Mouse (Mus musculus) heart, adult 2 months (tissue): ENCODE data around the gene Tspan9. TPM values are rescaled to one million over a fixed set of nuclear protein-coding genes. Genes with fewer than 3 reads are reported as not detected.

Experiments
- DNase-seq, 2 experiments: peaks; one replicate each; pipeline ENCODE4 v3.0.0; 2021
- H3K27ac ChIP-seq: fragments of 200-600 bp; 2 replicates; pipeline ENCODE4 v1.8.1; 2022
- H3K27me3 ChIP-seq: fragments of 200-500 bp; 2 replicates; pipeline ENCODE4 v1.6.1; 2012; ENCODE audit warnings: mild to moderate bottlenecking, low read length, inconsistent platforms, mixed read lengths; ENCODE audit not compliant: control insufficient read depth, insufficient read depth
- H3K36me3 ChIP-seq: fragments of 200-500 bp; 2 replicates; pipeline ENCODE4 v1.6.1; 2012; ENCODE audit warnings: low read length, inconsistent platforms; ENCODE audit not compliant: control insufficient read depth, insufficient read depth
- H3K4me1 ChIP-seq: fragments of 200-500 bp; 2 replicates; pipeline ENCODE4 v1.6.1; 2011; ENCODE audit warnings: low read length; ENCODE audit not compliant: control insufficient read depth, insufficient read depth
- H3K4me3 ChIP-seq: fragments of 200-600 bp; 2 replicates; pipeline ENCODE4 v1.8.1; 2022
- H3K79me2 ChIP-seq: fragments of 200-500 bp; replicated peaks from 2 replicates; pipeline ENCODE4 v1.6.1; 2012; ENCODE audit warnings: mild to moderate bottlenecking, inconsistent platforms, low read length, moderate library complexity, mixed read lengths; ENCODE audit not compliant: control insufficient read depth, insufficient read depth
- H3K9ac ChIP-seq: fragments of 200-500 bp; 2 replicates; pipeline ENCODE4 v1.6.1; 2012; ENCODE audit warnings: low read depth, mild to moderate bottlenecking, control low read depth, inconsistent platforms, low read length, mixed read lengths
- CTCF ChIP-seq: fragments of 200-600 bp; IDR thresholded peaks from 2 replicates; pipeline ENCODE4 v1.8.1; 2022; ENCODE audit warnings: antibody characterized with exemption, mild to moderate bottlenecking, moderate library complexity
- EP300 ChIP-seq: fragments of 200-500 bp; IDR thresholded peaks from 2 replicates; pipeline ENCODE4 v1.6.1; 2011; ENCODE audit warnings: low read depth, low read length, control low read depth; ENCODE audit not compliant: insufficient read depth
- POLR2A ChIP-seq: fragments of 200-500 bp; IDR thresholded peaks from 2 replicates; pipeline ENCODE4 v1.6.1; 2011; ENCODE audit warnings: mild to moderate bottlenecking, low read depth, low read length, control low read depth; ENCODE audit not compliant: insufficient read depth
- WGBS: fragments of 180-500 bp; shearing (Covaris S2); methylation state at CpG from one replicate; pipeline ENCODE4 v1.1.7; 2018; 5-methylcytosine and 5-hydroxymethylcytosine counted together
- intact Hi-C: fragments of 180-260 bp; cut with DNase I; formaldehyde crosslinking; loops from one replicate; pipeline ENCODE4 v1.15.1; 2025
- polyA plus RNA-seq: library from polyadenylated mRNA; depleted of rRNA; stranded (reverse); fragments of >200 nt; gene quantifications from 2 replicates; pipeline ENCODE4 v1.2.3, GENCODE M21; 2012
- total RNA-seq, 2 experiments: library from RNA; stranded (reverse); gene quantifications; 2 replicates each; pipeline ENCODE4 v1.2.3; 2021

Gene Tspan9
- total and polyA plus RNA-seq, 3 experiments = 84.9 to 104 (median 88.5) TPM

- Histone ChIP-seq H3K27me3 (no peaks in the 10 kb centered on the region), H3K9ac (0 out of 2 replicates have a peak overlapping the region, but pooled peaks have one; percentile 0), H3K36me3 (peaks cover 6% of the 10 kb centered on the region; the same call in 1 of the 2 replicates), H3K27ac (peak overlapping the region; percentile 75), H3K4me1 (peaks cover 37% of the 10 kb centered on the region), H3K4me3 (no peak overlapping the region), H3K79me2 (0 out of 2 replicates have a peak, but pooled peaks cover 3% of the 10 kb centered on the region)
- peak in 1 of 2 experiments; percentile 40 for DNase-seq
- TF ChIP-seq CTCF (no peak), EP300 (no peak)
- intact Hi-C loops = no loop called here
- 34% methylated on average over 5 of the region's 5 CpGs for WGBS
Observed at GRCm38 (mm10) chr6:128122127-128122526, 21.3 kb downstream of the Tspan9 start.

GRCm38 (mm10) chr6:128121691-128122090 is 21.7 kb downstream of the Tspan9 start:
- DNase-seq = peak; percentile 63 to 75
- H3K79me2 ChIP-seq = 0 out of 2 replicates have a peak, but pooled peaks cover 3% of the 10 kb centered on the region
- peaks cover 6% of the 10 kb centered on the region; the same call in 1 of the 2 replicates for H3K36me3 ChIP-seq
- peaks cover 41% of the 10 kb centered on the region for H3K4me1 ChIP-seq
- H3K27ac ChIP-seq = peak overlapping the region; percentile 75
- H3K9ac ChIP-seq = no peak overlapping the region
- 57% methylated on average over 5 of the region's 5 CpGs for WGBS
- H3K27me3 ChIP-seq = no peaks in the 10 kb centered on the region
- TF ChIP-seq EP300 (no peak), CTCF (no peak), POLR2A (no peak)
- intact Hi-C loops = loop anchor here (2.0 kb wide), 1 partner anchor 17 kb away; no protein-coding TSS in a partner anchor
- no peak overlapping the region for H3K4me3 ChIP-seq

GRCm38 (mm10) chr6:128120806-128121205 is 22.6 kb downstream of the Tspan9 start:
- Histone ChIP-seq H3K4me1 (peaks cover 42% of the 10 kb centered on the region), H3K4me3 (no peak overlapping the region), H3K36me3 (peaks cover 6% of the 10 kb centered on the region; the same call in 1 of the 2 replicates), H3K9ac (no peak overlapping the region), H3K27ac (no peak overlapping the region), H3K27me3 (no peaks in the 10 kb centered on the region), H3K79me2 (0 out of 2 replicates have a peak, but pooled peaks cover 3% of the 10 kb centered on the region)
- DNase-seq = no peak
- TF ChIP-seq POLR2A = no peak
- intact Hi-C loops = loop anchor here (2.0 kb wide), 1 partner anchor 16 kb away; no protein-coding TSS in a partner anchor
- 81% methylated on average over 12 of the region's 12 CpGs for WGBS

GRCm38 (mm10) chr6:128118670-128119230 is 24.6 kb downstream of the Tspan9 start:
- H3K36me3 ChIP-seq = peaks cover 6% of the 10 kb centered on the region; the same call in 1 of the 2 replicates
- intact Hi-C loops = no loop called here
- no peak overlapping the region for H3K9ac ChIP-seq
- no peak overlapping the region for H3K27ac ChIP-seq
- WGBS = 89% methylated on average over 7 of the region's 7 CpGs
- H3K4me3 ChIP-seq = no peak overlapping the region
- no peak for TF ChIP-seq CTCF
- no peak for TF ChIP-seq EP300
- TF ChIP-seq POLR2A = no peak
- DNase-seq = no peak
- peaks cover 26% of the 10 kb centered on the region for H3K4me1 ChIP-seq
- 0 out of 2 replicates have a peak, but pooled peaks cover 3% of the 10 kb centered on the region for H3K79me2 ChIP-seq
- no peaks in the 10 kb centered on the region for H3K27me3 ChIP-seq

GRCm38 (mm10) chr6:128116836-128117542 is 26.4 kb downstream of the Tspan9 start:
- Histone ChIP-seq H3K4me1 (peaks cover 13% of the 10 kb centered on the region), H3K4me3 (no peak overlapping the region), H3K79me2 (0 out of 2 replicates have a peak, but pooled peaks cover 3% of the 10 kb centered on the region), H3K27me3 (no peaks in the 10 kb centered on the region), H3K9ac (no peak overlapping the region), H3K36me3 (no peaks in the 10 kb centered on the region), H3K27ac (peak overlapping the region; percentile 57)
- TF ChIP-seq CTCF = no peak
- no peak for TF ChIP-seq EP300
- TF ChIP-seq POLR2A = no peak
- intact Hi-C loops = no loop called here
- no peak for DNase-seq
- WGBS = 80% methylated on average over 10 of the region's 10 CpGs

- TF ChIP-seq EP300 (no peak), CTCF (no peak), POLR2A (no peak)
- intact Hi-C loops = no loop called here
- Histone ChIP-seq H3K4me1 (peaks cover 11% of the 10 kb centered on the region), H3K27me3 (no peaks in the 10 kb centered on the region), H3K9ac (no peak overlapping the region), H3K27ac (peak overlapping the region; percentile 57), H3K4me3 (no peak overlapping the region), H3K36me3 (no peaks in the 10 kb centered on the region), H3K79me2 (0 out of 2 replicates have a peak, but pooled peaks cover 3% of the 10 kb centered on the region)
- DNase-seq = no peak
- whole genome bisulfite sequencing = 49% methylated on average over 2 of the region's 2 CpGs
Observed at GRCm38 (mm10) chr6:128116344-128116743, 27.1 kb downstream of the Tspan9 start.
